Mouse (Mus musculus): ENCODE results near the gene Supt4a. TPM values are rescaled to one million over a fixed set of nuclear protein-coding genes. Genes with fewer than 3 reads are reported as not detected.
A peak's percentile ranks its signal among the peaks of the same experiment; 100 is the strongest.

Gene Supt4a
- polyA plus RNA-seq, 1 experiment from 2014 or later: 159 TPM

- WGBS: 84% methylated on average over 5 of the region's 5 CpGs
- no peak overlapping the region for H3K4me3 ChIP-seq
- H3K36me3 ChIP-seq: peaks cover 33% of the 10 kb centered on the region
- 0 out of 2 replicates have a peak, but pooled peaks cover 5% of the 10 kb centered on the region for H3K27me3 ChIP-seq
- no peak for ATAC-seq (ENCODE audit: low FRiP score, low read depth)
- H3K4me1 ChIP-seq: peaks cover 12% of the 10 kb centered on the region
- H3K4me2 ChIP-seq (replicated peaks): no peak overlapping the region
- no peak overlapping the region for H3K9ac ChIP-seq
- no peaks in the 10 kb centered on the region for H3K9me3 ChIP-seq
- no peak overlapping the region for H3K27ac ChIP-seq
Measured at GRCm38 (mm10) chr11:87747312-87747711, 10.0 kb downstream of the Supt4a start.

- no peak for ATAC-seq (ENCODE audit: low FRiP score, low read depth)
- no peak overlapping the region for H3K27ac ChIP-seq
- H3K4me1 ChIP-seq: peaks cover 12% of the 10 kb centered on the region
- H3K9ac ChIP-seq: no peak overlapping the region
- H3K9me3 ChIP-seq: no peaks in the 10 kb centered on the region
- H3K27me3 ChIP-seq: 0 out of 2 replicates have a peak, but pooled peaks cover 5% of the 10 kb centered on the region
- no peak overlapping the region for H3K4me2 ChIP-seq (replicated peaks)
- peaks cover 28% of the 10 kb centered on the region for H3K36me3 ChIP-seq
- no peak overlapping the region for H3K4me3 ChIP-seq
- 87% methylated on average over 7 of the region's 7 CpGs for WGBS
Measured at GRCm38 (mm10) chr11:87747716-87748115, 10.4 kb downstream of the Supt4a start.

GRCm38 (mm10) chr11:87748132-87749119 is 11.1 kb downstream of the Supt4a start:
- ATAC-seq (ENCODE audit: low FRiP score, low read depth): no peak
- no peak overlapping the region for H3K27ac ChIP-seq
- 30% methylated on average over 19 of the region's 19 CpGs for WGBS
- H3K36me3 ChIP-seq: peaks cover 23% of the 10 kb centered on the region
- H3K4me2 ChIP-seq (replicated peaks): peak overlapping the region; percentile 44
- H3K27me3 ChIP-seq: 0 out of 2 replicates have a peak, but pooled peaks cover 5% of the 10 kb centered on the region
- peak overlapping the region; percentile 10; the same call in 1 of the 2 replicates for H3K4me3 ChIP-seq
- no peak overlapping the region for H3K9ac ChIP-seq
- H3K4me1 ChIP-seq: peaks cover 12% of the 10 kb centered on the region
- H3K9me3 ChIP-seq: no peaks in the 10 kb centered on the region

- H3K27me3 ChIP-seq: 0 out of 2 replicates have a peak, but pooled peaks cover 5% of the 10 kb centered on the region
- no peak overlapping the region for H3K9ac ChIP-seq
- H3K27ac ChIP-seq: no peak overlapping the region
- H3K4me2 ChIP-seq (replicated peaks): peak overlapping the region; percentile 44
- no peak for ATAC-seq (ENCODE audit: low FRiP score, low read depth)
- no peak overlapping the region for H3K4me3 ChIP-seq
- no peaks in the 10 kb centered on the region for H3K9me3 ChIP-seq
- peaks cover 13% of the 10 kb centered on the region for H3K36me3 ChIP-seq
- 37% methylated on average over 18 of the region's 18 CpGs for WGBS
- H3K4me1 ChIP-seq: peaks cover 12% of the 10 kb centered on the region
Measured at GRCm38 (mm10) chr11:87749192-87750042, 12.1 kb downstream of the Supt4a start.

GRCm38 (mm10) chr11:87750043-87750421 is 12.7 kb downstream of the Supt4a start:
- Histone ChIP-seq H3K36me3 (peaks cover 7% of the 10 kb centered on the region), H3K9ac (no peak overlapping the region), H3K27ac (no peak overlapping the region), H3K27me3 (0 out of 2 replicates have a peak, but pooled peaks cover 5% of the 10 kb centered on the region), H3K9me3 (no peaks in the 10 kb centered on the region), H3K4me3 (no peak overlapping the region), H3K4me1 (peaks cover 12% of the 10 kb centered on the region), H3K4me2 (replicated peaks) (no peak overlapping the region)
- ATAC-seq (ENCODE audit: low FRiP score, low read depth): no peak
- 81% methylated on average over 11 of the region's 11 CpGs for WGBS

GRCm38 (mm10) chr11:87750521-87750920 is 13.2 kb downstream of the Supt4a start:
- 0 out of 2 replicates have a peak, but pooled peaks cover 5% of the 10 kb centered on the region for H3K27me3 ChIP-seq
- H3K36me3 ChIP-seq: 0 out of 2 replicates have a peak, but pooled peaks cover 2% of the 10 kb centered on the region
- peaks cover 12% of the 10 kb centered on the region for H3K4me1 ChIP-seq
- WGBS: 78% methylated on average over 3 of the region's 3 CpGs
- no peak overlapping the region for H3K4me3 ChIP-seq
- H3K4me2 ChIP-seq (replicated peaks): no peak overlapping the region
- H3K9ac ChIP-seq: no peak overlapping the region
- no peak for ATAC-seq (ENCODE audit: low FRiP score, low read depth)
- H3K27ac ChIP-seq: no peak overlapping the region
- no peaks in the 10 kb centered on the region for H3K9me3 ChIP-seq

GRCm38 (mm10) chr11:87751031-87751430 is 13.7 kb downstream of the Supt4a start:
- 76% methylated on average over 8 of the region's 8 CpGs for WGBS
- Histone ChIP-seq H3K4me2 (replicated peaks) (no peak overlapping the region), H3K9me3 (no peaks in the 10 kb centered on the region), H3K9ac (no peak overlapping the region), H3K27me3 (0 out of 2 replicates have a peak, but pooled peaks cover 5% of the 10 kb centered on the region), H3K36me3 (no peaks in the 10 kb centered on the region), H3K27ac (no peak overlapping the region), H3K4me1 (peaks cover 12% of the 10 kb centered on the region), H3K4me3 (no peak overlapping the region)
- ATAC-seq (ENCODE audit: low FRiP score, low read depth): no peak

- 0 out of 2 replicates have a peak, but pooled peaks cover 5% of the 10 kb centered on the region for H3K27me3 ChIP-seq
- no peaks in the 10 kb centered on the region for H3K9me3 ChIP-seq
- no peak overlapping the region for H3K4me3 ChIP-seq
- no peaks in the 10 kb centered on the region for H3K36me3 ChIP-seq
- H3K9ac ChIP-seq: no peak overlapping the region
- no peak for ATAC-seq (ENCODE audit: low FRiP score, low read depth)
- no peak overlapping the region for H3K27ac ChIP-seq
- H3K4me2 ChIP-seq (replicated peaks): no peak overlapping the region
- H3K4me1 ChIP-seq: peaks cover 12% of the 10 kb centered on the region
- 67% methylated on average over 4 of the region's 4 CpGs for WGBS
Measured at GRCm38 (mm10) chr11:87751491-87751966, 14.2 kb downstream of the Supt4a start.

GRCm38 (mm10) chr11:87752307-87752706 is 15.0 kb downstream of the Supt4a start:
- 77% methylated on average over 1 of the region's 1 CpGs for WGBS
- ATAC-seq (ENCODE audit: low FRiP score, low read depth): no peak

GRCm38 (mm10) chr11:87753255-87753654 is 15.9 kb downstream of the Supt4a start:
- no peaks in the 10 kb centered on the region for H3K36me3 ChIP-seq
- no peak for ATAC-seq (ENCODE audit: low FRiP score, low read depth)
- H3K27me3 ChIP-seq: peaks cover 7% of the 10 kb centered on the region
- no peak overlapping the region for H3K9ac ChIP-seq
- peaks cover 12% of the 10 kb centered on the region for H3K4me1 ChIP-seq
- no peak overlapping the region for H3K27ac ChIP-seq
- no peaks in the 10 kb centered on the region for H3K9me3 ChIP-seq
- no peak overlapping the region for H3K4me2 ChIP-seq (replicated peaks)
- WGBS: 84% methylated on average over 8 of the region's 8 CpGs
- H3K4me3 ChIP-seq: no peak overlapping the region

More at GRCm38 (mm10) chr11:87752307-87752706, 15.0 kb downstream of the Supt4a start:
- peaks cover 12% of the 10 kb centered on the region for H3K4me1 ChIP-seq
- no peak overlapping the region for H3K27ac ChIP-seq
- H3K27me3 ChIP-seq: peaks cover 5% of the 10 kb centered on the region; the same call in 1 of the 2 replicates
- H3K9me3 ChIP-seq: no peaks in the 10 kb centered on the region
- no peak overlapping the region for H3K4me3 ChIP-seq
- no peak overlapping the region for H3K9ac ChIP-seq
- no peak overlapping the region for H3K4me2 ChIP-seq (replicated peaks)
- H3K36me3 ChIP-seq: no peaks in the 10 kb centered on the region

GRCm38 (mm10) chr11:87753891-87754501 is 16.6 kb downstream of the Supt4a start:
- Histone ChIP-seq H3K9ac (peak overlapping the region; percentile 25; the same call in 1 of the 2 replicates), H3K27ac (no peak overlapping the region), H3K36me3 (no peaks in the 10 kb centered on the region), H3K4me3 (no peak overlapping the region), H3K27me3 (peaks cover 8% of the 10 kb centered on the region), H3K4me2 (replicated peaks) (no peak overlapping the region), H3K4me1 (peaks cover 5% of the 10 kb centered on the region), H3K9me3 (no peaks in the 10 kb centered on the region)
- WGBS: 88% methylated on average over 5 of the region's 5 CpGs
- ATAC-seq (ENCODE audit: low FRiP score, low read depth): no peak

All from limb, embryonic 13.5 days (tissue).